Mouse (Mus musculus) embryonic fibroblast, embryonic 13.5 days (primary cell): ENCODE results near the gene Scube2.

Experiments
- CTCF ChIP-seq: IDR thresholded peaks from 2 replicates; pipeline ENCODE4 v1.5.1; 2011; ENCODE audit warnings: mild to moderate bottlenecking, control low read depth, low read length, moderate library complexity, borderline replicate concordance; ENCODE audit not compliant: insufficient read depth
- POLR2A ChIP-seq: IDR thresholded peaks from 2 replicates; pipeline ENCODE4 v1.6.1; 2011; ENCODE audit warnings: low read depth, mild to moderate bottlenecking, control low read depth, low read length, moderate library complexity

DNA sequence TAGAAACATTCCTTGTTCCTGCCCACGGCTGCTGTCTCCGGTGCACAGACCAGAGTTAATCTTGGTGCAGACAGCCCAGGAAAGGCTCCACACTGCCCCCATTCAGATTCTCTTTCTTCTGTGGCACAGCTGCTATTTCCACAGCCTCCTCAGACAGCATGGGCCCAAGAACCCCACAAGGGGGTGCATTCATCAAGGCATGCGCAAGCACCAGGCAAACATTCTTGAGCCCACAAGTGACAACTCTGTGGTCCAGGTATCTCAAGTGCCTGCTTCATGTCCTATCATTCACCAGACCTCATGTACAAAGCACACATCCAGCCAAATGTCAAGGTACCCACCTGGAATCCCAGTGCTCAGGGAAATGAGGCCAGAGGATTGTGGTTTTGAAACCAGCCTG lies 3.0 kb upstream of the Scube2 start:
- TF ChIP-seq POLR2A (no peak), CTCF (no peak)
